Comparison of ENCODE assay signal across 8 mouse cellular contexts in genomic region chr7:45154096-45154992, GRCm38 (mm10). TPM values are rescaled to one million over a fixed set of nuclear protein-coding genes. Genes with fewer than 3 reads are reported as not detected.
A peak's percentile ranks its signal among the peaks of the same experiment; 100 is the strongest.
DNase-seq lines count a peak whose midpoint lies in the region; ATAC-seq and TF ChIP-seq lines count a peak whose summit lies in the region.

Pih1d1 (plus strand) TSS chr7:45154303.
Aldh16a1 (minus strand) TSS chr7:45154584.

- peak; percentile 63; the same call in 1 of the 2 replicates for TF ChIP-seq EP300 in ES-Bruce4 (IDR thresholded peaks at IDR 0.05; ENCODE audit: insufficient read depth, low read depth, low read length)
- TF ChIP-seq EP300 in liver, postnatal 0 days (IDR thresholded peaks at IDR 0.05; ENCODE audit: low read depth), result peak; percentile 42; the same call in 1 of the 2 replicates

- DNase-seq in heart, postnatal 10 days, result peak; percentile 98
- peak; percentile 83 for DNase-seq in large intestine, adult 2 months (ENCODE audit: low read depth, low spot score)
- DNase-seq in liver, postnatal 0 days, result peak; percentile 98
- DNase-seq in testis, postnatal 10 days (ENCODE audit: low spot score), result peak; percentile 99

- H3K27ac ChIP-seq in ES-Bruce4 (ENCODE audit: insufficient read depth, low read length), result peak within 1 kb of the TSS; percentile 85
- H3K27ac ChIP-seq in forebrain, embryonic 13.5 days, result peak within 1 kb of the TSS; percentile 90
- peak within 1 kb of the TSS; percentile 95 for H3K27ac ChIP-seq in liver, postnatal 0 days (ENCODE audit: low read depth)
- H3K27ac ChIP-seq in neural tube, embryonic 14.5 days (ENCODE audit: low read depth, low read length), result peak within 1 kb of the TSS; percentile 92

- intact Hi-C loops in heart, postnatal 10 days (cut with DNase I), result no loop called here

- H3K4me2 ChIP-seq in forebrain, embryonic 13.5 days, result peak within 1 kb of the TSS; percentile 74
- peak within 1 kb of the TSS; percentile 97 for H3K4me2 ChIP-seq in liver, postnatal 0 days (ENCODE audit: low read depth, low read length)
- peak within 1 kb of the TSS; percentile 62 for H3K4me2 ChIP-seq in neural tube, embryonic 14.5 days (ENCODE audit: low read depth, low read length)

- no peaks in the 10 kb centered on the region for H3K36me3 ChIP-seq in ES-Bruce4 (ENCODE audit: control insufficient read depth, insufficient read depth, low read length, poor library complexity, severe bottlenecking)
- H3K36me3 ChIP-seq in forebrain, embryonic 13.5 days (ENCODE audit: poor library complexity, severe bottlenecking), result peaks cover 21% of the 10 kb centered on the region
- H3K36me3 ChIP-seq in liver, postnatal 0 days (replicated peaks; ENCODE audit: insufficient read depth, low read length), result peaks cover 2% of the 10 kb centered on the region
- H3K36me3 ChIP-seq in neural tube, embryonic 14.5 days (ENCODE audit: control insufficient read depth, insufficient read depth, low read length), result 0 out of 2 replicates have a peak, but pooled peaks cover 14% of the 10 kb centered on the region

- peaks cover 5% of the 10 kb centered on the region for H3K4me1 ChIP-seq in ES-Bruce4 (ENCODE audit: control insufficient read depth, insufficient read depth, low read length)
- peaks cover 31% of the 10 kb centered on the region for H3K4me1 ChIP-seq in forebrain, embryonic 13.5 days
- peaks cover 16% of the 10 kb centered on the region for H3K4me1 ChIP-seq in liver, postnatal 0 days (ENCODE audit: insufficient read depth)
- H3K4me1 ChIP-seq in neural tube, embryonic 14.5 days (ENCODE audit: control insufficient read depth, insufficient read depth, low read length), result peaks cover 10% of the 10 kb centered on the region

- peak within 1 kb of the TSS; percentile 75 for H3K4me3 ChIP-seq in ES-Bruce4 (ENCODE audit: low read depth, low read length)
- H3K4me3 ChIP-seq in forebrain, embryonic 13.5 days, result peak within 1 kb of the TSS; percentile 56
- H3K4me3 ChIP-seq in liver, postnatal 0 days (ENCODE audit: low read depth, low read length), result peak within 1 kb of the TSS; percentile 71
- peak within 1 kb of the TSS; percentile 56 for H3K4me3 ChIP-seq in neural tube, embryonic 14.5 days (ENCODE audit: low read depth, low read length)

- peak; percentile 84 for ATAC-seq in cerebellum, adult (ENCODE audit: insufficient number of reproducible peaks, low FRiP score, low TSS enrichment)
- peak; percentile 96 for ATAC-seq in forebrain, embryonic 13.5 days
- ATAC-seq in liver, postnatal 0 days, result peak; percentile 96
- peak; percentile 96 for ATAC-seq in neural tube, embryonic 14.5 days (ENCODE audit: low read depth)

- TF ChIP-seq POLR2A in ES-Bruce4 (IDR thresholded peaks at IDR 0.05; ENCODE audit: insufficient read depth, low read length), result peak; percentile 72

- 5% methylated on average over 69 of the region's 69 CpGs for WGBS in forebrain, embryonic 13.5 days
- under 1% methylated on average over 69 of the region's 69 CpGs for WGBS in large intestine, adult 2 months
- 2% methylated on average over 69 of the region's 69 CpGs for WGBS in liver, postnatal 0 days (ENCODE audit: insufficient replicate concordance)
- WGBS in neural tube, embryonic 14.5 days, result 4% methylated on average over 69 of the region's 69 CpGs

- H3K9me3 ChIP-seq in ES-Bruce4 (replicated peaks; ENCODE audit: control insufficient read depth, insufficient read depth, low read length, poor library complexity, severe bottlenecking), result no peaks in the 10 kb centered on the region
- H3K9me3 ChIP-seq in forebrain, embryonic 13.5 days (replicated peaks), result no peaks in the 10 kb centered on the region
- no peaks in the 10 kb centered on the region for H3K9me3 ChIP-seq in liver, postnatal 0 days (ENCODE audit: low read length)
- no peaks in the 10 kb centered on the region for H3K9me3 ChIP-seq in neural tube, embryonic 14.5 days (ENCODE audit: control insufficient read depth, low read length)

- H3K9ac ChIP-seq in ES-Bruce4 (ENCODE audit: low read depth, poor library complexity, severe bottlenecking), result peak within 1 kb of the TSS; percentile 91
- H3K9ac ChIP-seq in forebrain, embryonic 13.5 days, result peak within 1 kb of the TSS; percentile 80
- peak within 1 kb of the TSS; percentile 88 for H3K9ac ChIP-seq in liver, postnatal 0 days (replicated peaks)
- peak within 1 kb of the TSS; percentile 47 for H3K9ac ChIP-seq in neural tube, embryonic 14.5 days (replicated peaks; ENCODE audit: low read depth, low read length)

- no peaks in the 10 kb centered on the region for H3K27me3 ChIP-seq in ES-Bruce4 (ENCODE audit: control insufficient read depth, insufficient read depth, low read length, poor library complexity, severe bottlenecking)
- no peaks in the 10 kb centered on the region for H3K27me3 ChIP-seq in forebrain, embryonic 13.5 days
- no peaks in the 10 kb centered on the region for H3K27me3 ChIP-seq in liver, postnatal 0 days (ENCODE audit: insufficient read depth, low read length)
- H3K27me3 ChIP-seq in neural tube, embryonic 14.5 days (ENCODE audit: control insufficient read depth, insufficient read depth, low read length), result no peaks in the 10 kb centered on the region

- no peak for TF ChIP-seq CTCF in ES-Bruce4 (IDR thresholded peaks at IDR 0.05; ENCODE audit: low read depth, low read length)
- peak; percentile 76 for TF ChIP-seq CTCF in liver, postnatal 0 days (IDR thresholded peaks at IDR 0.05; ENCODE audit: low read depth)

RNA-seq across cellular contexts. Expression of gene Pih1d1, which starts in this region (rescaled TPM):
- 38.5 and 43.6 TPM in 2 replicates for polyA plus RNA-seq in ES-Bruce4 (2011; ENCODE audit: insufficient read depth, insufficient read length, low read depth, missing spikeins)
- polyA plus RNA-seq in forebrain, embryonic 13.5 days (2015; fragmentation: Nextera tagmentation; extraction: Ambion mirVana), result 97.5 TPM in 2 replicates
- 10 to 100 TPM; 47.1 to 49.0 TPM for total RNA-seq in heart, postnatal 10 days (2021)
- 62.5 and 65.5 TPM in 2 replicates for polyA plus RNA-seq in large intestine, adult 2 months (2012; rRNA removed)
- polyA plus RNA-seq in liver, postnatal 0 days (2015; fragmentation: Nextera tagmentation; extraction: Ambion mirVana), result 37.6 and 37.8 TPM in 2 replicates
- polyA plus RNA-seq in neural tube, embryonic 14.5 days (2014; fragmentation: Nextera tagmentation; extraction: Ambion mirVana), result 90.4 and 91.2 TPM in 2 replicates

RNA-seq across cellular contexts. Expression of gene Aldh16a1, which starts in this region (rescaled TPM):
- polyA plus RNA-seq in ES-Bruce4 (2011; ENCODE audit: insufficient read depth, insufficient read length, low read depth, missing spikeins), result 36.9 and 44.2 TPM in 2 replicates
- polyA plus RNA-seq in forebrain, embryonic 13.5 days (2015; fragmentation: Nextera tagmentation; extraction: Ambion mirVana), result 35.6 and 36.4 TPM in 2 replicates
- total RNA-seq in heart, postnatal 10 days (2021), result 10 to 100 TPM; 36.6 to 48.2 TPM
- 152 and 159 TPM in 2 replicates for polyA plus RNA-seq in large intestine, adult 2 months (2012; rRNA removed)
- 26.8 and 29.6 TPM in 2 replicates for polyA plus RNA-seq in liver, postnatal 0 days (2015; fragmentation: Nextera tagmentation; extraction: Ambion mirVana)
- 16.9 and 19.8 TPM in 2 replicates for polyA plus RNA-seq in neural tube, embryonic 14.5 days (2014; fragmentation: Nextera tagmentation; extraction: Ambion mirVana)

Comparison
In these comparisons a context has a peak if more than half of its experiments do, and no peak if none do; other contexts are left out.
1. Peak in every context shown above with its lines: DNase-seq, ATAC-seq, H3K4me3 ChIP-seq and H3K27ac ChIP-seq.